Mouse (Mus musculus) E14TG2a.4 (cell line): ENCODE data around the gene Pafah1b1.

ENCODE experiments used
- H3K27me3 ChIP-seq: 2 replicates; pipeline ENCODE4 v1.6.1; 2014; ENCODE audit warnings: low read length, control low read depth; ENCODE audit not compliant: insufficient read depth
- H3K36me3 ChIP-seq: 2 replicates; pipeline ENCODE4 v1.6.1; 2014; ENCODE audit warnings: low read length, control low read depth; ENCODE audit not compliant: insufficient read depth
- H3K4me1 ChIP-seq: replicated peaks from 2 replicates; pipeline ENCODE4 v1.6.1; 2014; ENCODE audit warnings: low read depth, low read length, control low read depth
- H3K4me3 ChIP-seq: replicated peaks from 2 replicates; pipeline ENCODE4 v1.5.1; 2014; ENCODE audit warnings: mild to moderate bottlenecking, low read length
- H3K9me3 ChIP-seq: 2 replicates; pipeline ENCODE4 v1.6.1; 2014; ENCODE audit warnings: low read length, control low read depth
- CTCF ChIP-seq: conservative IDR thresholded peaks from 2 replicates; pipeline ENCODE4 v1.5.1; 2014; ENCODE audit warnings: low read length
- NANOG ChIP-seq: IDR thresholded peaks from 2 replicates; pipeline ENCODE4 v1.6.1; 2014; ENCODE audit warnings: borderline replicate concordance, low read length, mixed read lengths
- POU5F1 ChIP-seq: IDR thresholded peaks from 2 replicates; pipeline ENCODE4 v1.6.1; 2014; ENCODE audit warnings: low read length, borderline replicate concordance

Pafah1b1 gene

GRCm38 (mm10) chr11:74734917-74735316, 10.4 kb upstream of the Pafah1b1 start:
- Histone ChIP-seq H3K4me1 (peaks cover 10% of the 10 kb centered on the region), H3K9me3 (no peaks in the 10 kb centered on the region), H3K27me3 (no peaks in the 10 kb centered on the region), H3K4me3 (no peak overlapping the region), H3K36me3 (no peaks in the 10 kb centered on the region)
- no peak for TF ChIP-seq NANOG
- no peak for TF ChIP-seq POU5F1

- H3K4me3 ChIP-seq, result peak overlapping the region; percentile 95
- TF ChIP-seq POU5F1 (no peak), CTCF (no peak), NANOG (no peak)
- H3K27me3 ChIP-seq, result no peaks in the 10 kb centered on the region
- no peaks in the 10 kb centered on the region for H3K9me3 ChIP-seq
- H3K36me3 ChIP-seq, result no peaks in the 10 kb centered on the region
- H3K4me1 ChIP-seq, result peaks cover 36% of the 10 kb centered on the region
These were observed 711 bp upstream of the Pafah1b1 start for GRCm38 (mm10) chr11:74725181-74725580.

- Histone ChIP-seq H3K36me3 (no peaks in the 10 kb centered on the region), H3K4me3 (peak overlapping the region; percentile 95), H3K27me3 (no peaks in the 10 kb centered on the region), H3K9me3 (no peaks in the 10 kb centered on the region), H3K4me1 (peaks cover 52% of the 10 kb centered on the region)
- no peak for TF ChIP-seq NANOG
- TF ChIP-seq POU5F1, result no peak
- TF ChIP-seq CTCF, result no peak
These were observed 874 bp downstream of the Pafah1b1 start for GRCm38 (mm10) chr11:74723357-74724234.

GRCm38 (mm10) chr11:74721971-74722370, 2.5 kb downstream of the Pafah1b1 start:
- Histone ChIP-seq H3K4me3 (peak overlapping the region; percentile 95), H3K4me1 (peaks cover 62% of the 10 kb centered on the region), H3K27me3 (no peaks in the 10 kb centered on the region), H3K36me3 (no peaks in the 10 kb centered on the region), H3K9me3 (no peaks in the 10 kb centered on the region)
- TF ChIP-seq CTCF (no peak), POU5F1 (no peak), NANOG (no peak)

- peaks cover 68% of the 10 kb centered on the region for H3K4me1 ChIP-seq
- H3K9me3 ChIP-seq, result no peaks in the 10 kb centered on the region
- no peaks in the 10 kb centered on the region for H3K36me3 ChIP-seq
- H3K27me3 ChIP-seq, result no peaks in the 10 kb centered on the region
- H3K4me3 ChIP-seq, result peak overlapping the region; percentile 95
- TF ChIP-seq POU5F1 (no peak), NANOG (no peak), CTCF (no peak)
These were observed 3.3 kb downstream of the Pafah1b1 start for GRCm38 (mm10) chr11:74721141-74721540.

- Histone ChIP-seq H3K27me3 (no peaks in the 10 kb centered on the region), H3K4me3 (peak overlapping the region; percentile 95)
- TF ChIP-seq CTCF (no peak), POU5F1 (peak; percentile 78; the same call in 1 of the 2 replicates), NANOG (peak; percentile 64; the same call in 1 of the 2 replicates)
These were observed 3.8 kb downstream of the Pafah1b1 start for GRCm38 (mm10) chr11:74720668-74721067.

DNA sequence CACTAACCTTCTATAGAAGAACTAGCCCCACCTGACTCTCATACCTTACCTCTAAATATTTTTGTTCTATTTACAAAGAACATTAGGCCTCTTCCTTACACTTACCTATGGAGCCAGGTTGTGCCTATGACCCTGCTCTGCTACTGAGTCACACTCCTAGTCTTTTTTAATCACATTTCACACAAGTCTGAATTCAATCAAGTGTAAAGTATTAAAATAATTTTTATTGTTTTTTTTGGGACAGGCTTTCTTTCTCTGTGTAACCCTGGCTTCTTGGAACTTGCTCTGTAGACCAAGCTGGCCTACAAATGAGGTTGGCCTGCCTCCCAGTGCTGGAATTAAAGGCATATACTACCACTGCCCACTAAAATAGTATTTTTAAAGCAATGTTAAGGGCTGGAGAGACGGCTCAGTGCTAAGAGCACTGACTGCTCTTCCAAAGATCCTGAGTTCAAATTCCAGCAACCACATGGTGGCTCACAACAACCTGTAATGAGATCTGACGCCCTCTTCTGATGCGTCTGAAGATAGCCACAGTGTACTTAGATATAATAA, 8.4 kb downstream of the Pafah1b1 start:
- Histone ChIP-seq H3K27me3 (no peaks in the 10 kb centered on the region), H3K36me3 (peaks cover 6% of the 10 kb centered on the region), H3K4me3 (no peak overlapping the region), H3K9me3 (no peaks in the 10 kb centered on the region), H3K4me1 (peaks cover 73% of the 10 kb centered on the region)
- no peak for TF ChIP-seq NANOG
- TF ChIP-seq CTCF, result no peak
- TF ChIP-seq POU5F1, result no peak

More at GRCm38 (mm10) chr11:74720668-74721067, 3.8 kb downstream of the Pafah1b1 start:
- Histone ChIP-seq H3K4me1 (peaks cover 72% of the 10 kb centered on the region), H3K9me3 (no peaks in the 10 kb centered on the region), H3K36me3 (no peaks in the 10 kb centered on the region)

DNA sequence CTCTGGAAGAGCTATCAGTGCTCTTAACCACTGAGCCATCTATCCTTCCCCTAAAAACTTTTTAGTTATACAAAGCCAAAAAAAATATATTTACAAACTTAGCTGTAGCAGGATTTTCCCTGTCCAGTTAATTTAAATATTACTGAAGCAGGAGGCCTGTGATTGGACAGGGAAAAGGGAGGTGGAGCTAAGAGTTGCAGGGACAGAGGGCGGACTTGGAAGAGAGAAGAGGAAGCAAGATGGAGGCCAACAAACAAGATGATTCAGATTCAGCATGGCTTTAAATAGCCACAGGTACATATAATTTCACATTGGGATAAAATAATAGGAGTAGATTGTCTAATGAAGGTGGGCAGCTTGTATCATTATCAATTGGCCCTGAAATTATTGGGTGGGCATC, 13.8 kb downstream of the Pafah1b1 start:
- H3K36me3 ChIP-seq, result peaks cover 6% of the 10 kb centered on the region
- TF ChIP-seq CTCF, result no peak
- no peak for TF ChIP-seq NANOG
- no peak for TF ChIP-seq POU5F1
- H3K4me3 ChIP-seq, result peak overlapping the region; percentile 58
- peaks cover 66% of the 10 kb centered on the region for H3K4me1 ChIP-seq
- no peaks in the 10 kb centered on the region for H3K27me3 ChIP-seq
- H3K9me3 ChIP-seq, result no peaks in the 10 kb centered on the region

DNA sequence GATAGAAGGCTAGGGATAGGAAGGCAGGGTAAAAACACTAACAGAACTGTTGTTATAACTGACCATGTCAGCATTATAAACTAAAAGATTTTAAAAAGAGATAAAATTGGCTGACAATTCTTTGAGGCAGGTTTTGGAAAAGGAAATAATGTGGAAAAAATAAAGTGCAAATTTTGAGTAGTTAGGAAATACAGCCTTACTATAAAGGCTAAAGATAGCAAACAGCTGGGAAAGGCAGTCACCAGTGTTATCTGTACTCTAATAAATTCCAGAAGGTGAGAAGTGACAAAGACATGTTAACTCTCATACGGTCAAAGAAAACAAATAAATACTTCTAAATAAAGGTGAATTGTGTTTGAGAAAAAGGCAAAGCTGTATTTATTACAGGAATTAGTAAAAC, 15.7 kb downstream of the Pafah1b1 start:
- Histone ChIP-seq H3K9me3 (no peaks in the 10 kb centered on the region), H3K36me3 (peaks cover 6% of the 10 kb centered on the region), H3K27me3 (no peaks in the 10 kb centered on the region), H3K4me3 (no peak overlapping the region), H3K4me1 (peaks cover 73% of the 10 kb centered on the region)
- TF ChIP-seq POU5F1, result no peak
- no peak for TF ChIP-seq NANOG
- no peak for TF ChIP-seq CTCF
